ENCODE assay signal across 22 mouse cellular contexts in the genomic region with DNA sequence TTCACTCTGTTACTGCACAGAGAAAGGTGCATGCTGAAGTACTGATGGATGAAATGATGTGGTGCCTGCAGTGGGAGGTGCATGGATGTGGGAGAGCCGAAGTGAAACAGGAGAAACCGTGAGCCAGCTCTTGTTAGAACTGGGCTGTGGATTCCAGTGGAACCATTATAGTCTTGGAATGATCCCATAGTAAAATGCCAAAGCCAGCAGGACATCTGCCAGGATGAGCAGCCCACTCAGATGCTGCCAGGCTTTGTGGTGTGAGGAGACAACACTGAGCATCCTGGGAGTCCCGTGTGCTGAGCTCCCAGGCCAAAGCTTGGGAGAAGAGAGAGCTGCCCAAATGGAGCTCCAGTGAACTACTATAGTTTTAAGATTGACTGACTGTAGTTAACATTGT.
A peak's percentile ranks its signal among the peaks of the same experiment; 100 is the strongest.
DNase-seq lines count a peak whose midpoint lies in the region; ATAC-seq lines count a peak whose summit lies in the region.
"Had no signal": no experiment of that assay in that cellular context is flagged by ENCODE, and none has a peak within 500 bp of the region (broad histone marks: within the 10 kb centered on the region; RNA-seq: fewer than 3 reads in every experiment).

No protein-coding gene starts in this region.

- no peak for ATAC-seq in cerebellum, adult (ENCODE audit: insufficient number of reproducible peaks, low FRiP score, low TSS enrichment)
- ATAC-seq: forebrain, embryonic 16.5 days; liver, embryonic 12.5 days; Patski had no signal

- 0 out of 2 replicates have a peak, but pooled peaks cover 3% of the 10 kb centered on the region for H3K4me1 ChIP-seq in midbrain, embryonic 10.5 days
- H3K4me1 ChIP-seq: liver, embryonic 12.5 days had no signal

- no peak overlapping the region for H3K27ac ChIP-seq in midbrain, embryonic 10.5 days (replicated peaks)
- H3K27ac ChIP-seq: embryonic facial prominence, embryonic 13.5 days; hindbrain, embryonic 14.5 days; limb, embryonic 12.5 days; liver, embryonic 12.5 days; stomach, postnatal 0 days had no signal

- H3K9me3 ChIP-seq in midbrain, embryonic 10.5 days (replicated peaks), result no peaks in the 10 kb centered on the region
- H3K9me3 ChIP-seq: embryonic facial prominence, embryonic 13.5 days; limb, embryonic 12.5 days; liver, embryonic 12.5 days had no signal

- H3K36me3 ChIP-seq in midbrain, embryonic 10.5 days, result no peaks in the 10 kb centered on the region
- H3K36me3 ChIP-seq: embryonic facial prominence, embryonic 13.5 days; limb, embryonic 12.5 days; liver, embryonic 12.5 days had no signal

- DNase-seq in cerebellum, adult 11 months, result peak; percentile 21
- peak; percentile 13 for DNase-seq in left cerebral cortex, adult 11 months (ENCODE audit: low spot score)
- DNase-seq in left cerebral cortex, postnatal 10 days (ENCODE audit: extremely low spot score in 1 of 2, low spot score in 2 of 2), result no peak
- peak; percentile 55 for DNase-seq in cerebellum, adult 9-10 months
- peak; percentile 64 for DNase-seq in layer of hippocampus, adult 9-11 months
- no peak for DNase-seq in embryo, embryonic 10 days (ENCODE audit: low spot score)
- DNase-seq in midbrain, embryonic 10.5 days (ENCODE audit: low spot score), result no peak
- DNase-seq: adrenal gland, adult 8-10 months; heart, adult 18-20 months; heart, postnatal 36 days; kidney, adult 9 months; kidney, postnatal 25 days; lung, adult 2 months; lung, postnatal 36 days had no signal

- 82% methylated on average over 3 of the region's 3 CpGs for WGBS in midbrain, embryonic 10.5 days

- no peak overlapping the region for H3K4me3 ChIP-seq in midbrain, embryonic 10.5 days
- H3K4me3 ChIP-seq: embryonic facial prominence, embryonic 13.5 days; limb, embryonic 12.5 days; liver, embryonic 12.5 days had no signal

- intact Hi-C loops in left cerebral cortex, postnatal 10 days (cut with DNase I), result no loop called here

- H3K27me3 ChIP-seq in midbrain, embryonic 10.5 days (ENCODE audit: low read depth, poor library complexity, severe bottlenecking), result no peaks in the 10 kb centered on the region
- H3K27me3 ChIP-seq: embryonic facial prominence, embryonic 13.5 days; limb, embryonic 12.5 days; liver, embryonic 12.5 days; Patski had no signal

Comparison
In these comparisons a context has a peak if more than half of its experiments do, and no peak if none do; other contexts are left out.
1. DNase-seq: peak in cerebellum, adult 11 months (single experiment), left cerebral cortex, adult 11 months (single experiment), cerebellum, adult 9-10 months (single experiment) and layer of hippocampus, adult 9-11 months (single experiment); none in left cerebral cortex, postnatal 10 days (0 of 2), embryo, embryonic 10 days (single experiment) and midbrain, embryonic 10.5 days (single experiment).